Mouse (Mus musculus): ENCODE data around the gene Snai1. TPM values are rescaled to one million over a fixed set of nuclear protein-coding genes. Genes with fewer than 3 reads are reported as not detected.

Snai1 gene
- not detected for polyA plus RNA-seq (2014; fragmentation: Illumina TruSeq; extraction: RNeasy Lipid Tissue Mini Kit (QIAGEN cat#74804))

DNA sequence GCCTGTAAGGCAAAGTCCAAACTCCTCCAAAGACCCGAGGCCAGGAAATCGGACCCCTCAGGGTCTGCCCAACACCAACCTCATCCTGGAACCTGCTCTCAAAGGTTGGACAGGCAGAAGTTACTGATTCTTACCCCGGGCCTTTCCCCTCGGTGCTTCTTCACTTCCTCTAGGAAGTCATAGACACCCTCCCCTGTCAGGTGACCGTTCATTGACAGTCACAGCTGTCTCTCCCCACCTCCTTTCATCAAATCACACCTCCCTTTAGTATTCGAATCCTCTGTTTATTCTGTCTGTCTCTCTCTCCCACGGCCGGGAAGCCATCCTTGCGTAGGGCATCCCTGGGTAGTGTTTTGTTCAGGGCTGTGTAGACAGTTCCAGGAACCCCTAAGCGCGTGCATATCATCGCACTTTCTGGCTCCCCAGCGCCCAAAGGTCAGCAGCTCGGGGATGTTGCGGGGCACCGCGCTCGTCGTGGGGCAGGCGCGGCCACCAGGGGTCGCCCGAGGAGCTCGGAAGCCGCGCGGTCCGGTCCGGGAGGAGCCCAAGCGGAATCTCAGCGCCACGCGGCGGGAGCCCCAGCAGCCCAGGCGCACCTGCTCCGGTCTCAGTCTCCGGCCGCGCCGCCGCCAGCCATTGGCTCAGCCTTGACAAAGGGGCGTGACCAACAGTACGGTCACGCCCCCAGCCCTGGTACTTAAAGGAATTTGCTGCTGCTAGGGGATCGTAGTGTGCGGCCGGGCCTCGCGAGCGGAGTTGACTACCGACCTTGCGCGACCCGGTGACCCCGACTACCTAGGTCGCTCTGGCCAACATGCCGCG lies at the start of gene Snai1:
Gene Snai1, plus strand, starts transcription at position 720 of the 822 bp plus-strand sequence.

DNA sequence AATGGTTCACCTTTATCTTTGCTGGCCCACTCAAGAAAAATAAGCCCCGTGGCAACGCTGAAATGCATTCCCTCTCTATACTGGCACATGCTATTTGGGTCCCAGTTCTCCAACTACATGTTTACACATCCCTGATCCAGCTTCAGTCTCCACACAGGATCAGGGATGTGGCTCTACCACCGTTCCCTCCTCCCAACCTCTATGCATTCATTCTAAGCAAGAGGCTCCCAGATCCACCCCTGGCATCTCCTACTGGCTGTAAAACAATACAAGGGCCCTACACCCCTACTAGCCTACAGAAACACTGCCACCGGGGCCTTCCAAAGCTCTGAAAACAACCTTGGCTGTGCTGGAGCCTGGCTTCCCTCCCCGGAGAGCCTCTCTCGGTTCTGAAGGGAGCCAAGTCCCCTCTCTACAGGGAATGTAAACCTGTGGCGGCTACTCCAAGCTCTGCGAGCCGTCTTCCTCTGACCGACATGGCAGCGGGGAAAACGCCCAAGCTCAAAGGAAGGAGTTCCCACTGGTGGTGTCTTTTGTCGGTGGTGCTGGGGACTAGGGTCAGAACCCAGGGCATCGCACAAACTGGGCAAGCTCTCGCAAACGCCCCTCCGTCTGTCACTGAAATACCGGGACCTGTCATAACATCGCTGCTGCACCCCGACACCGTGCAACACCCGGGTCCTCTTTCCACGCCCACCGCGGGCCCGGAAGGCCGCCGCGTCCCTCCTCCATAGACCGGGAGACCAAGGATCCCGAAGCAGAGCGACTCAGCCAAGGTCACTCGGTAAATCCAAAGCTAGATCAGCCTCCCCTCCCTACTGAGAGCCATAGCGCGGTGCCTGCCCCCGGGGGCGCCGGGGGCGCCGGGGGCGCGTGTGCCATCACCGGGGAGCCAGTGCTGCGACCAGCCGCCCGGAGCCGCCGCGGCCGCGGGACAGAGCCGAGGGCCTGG lies 46.0 kb upstream of the Snai1 start, which contains the start of gene Rnf114:
Gene Rnf114, plus strand, starts transcription at position 889 of the 952 bp plus-strand sequence.

DNA sequence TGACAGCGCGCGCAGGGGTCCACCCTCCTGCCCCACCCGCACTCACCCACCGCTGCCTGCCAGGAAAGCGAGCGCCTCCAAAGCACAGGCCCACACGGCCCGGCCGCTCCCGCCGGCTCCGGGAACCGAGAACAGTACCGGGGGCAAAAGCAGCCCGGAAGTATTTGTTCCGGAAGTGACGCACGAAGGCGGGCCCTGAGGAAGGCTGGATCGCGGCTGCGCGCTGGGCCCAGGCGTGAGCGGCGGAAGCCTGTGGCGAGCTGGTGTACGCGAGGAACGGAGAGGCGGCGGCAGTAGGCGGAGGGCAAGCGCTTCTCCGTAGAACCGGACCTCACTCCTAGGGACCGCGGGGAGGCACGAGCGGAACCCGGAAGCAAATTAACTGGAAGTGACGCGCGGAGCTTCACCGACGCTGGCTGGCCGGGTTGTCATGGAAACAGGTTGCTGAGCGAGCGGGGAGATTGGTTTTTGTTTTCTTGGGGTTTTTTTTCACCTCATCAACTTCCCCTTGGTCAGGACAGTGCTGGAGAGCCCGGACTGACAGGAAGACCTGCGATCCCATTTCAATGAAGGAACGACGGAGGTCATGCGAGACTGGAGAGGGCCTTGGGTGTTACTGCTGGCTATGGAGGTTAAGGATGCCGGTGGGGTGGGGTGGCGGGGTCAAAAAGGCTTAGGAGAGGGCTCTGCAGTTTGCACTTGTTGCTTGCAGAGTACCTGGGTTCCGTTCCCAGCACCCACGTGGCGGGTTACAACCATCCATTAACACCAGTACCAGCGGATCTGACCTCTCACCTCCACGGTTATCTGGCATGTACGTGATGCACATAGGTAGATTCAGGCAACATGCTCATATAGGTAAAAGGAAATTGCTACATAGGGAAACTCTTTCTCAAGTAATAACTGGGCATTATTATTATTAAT lies 45.0 kb upstream of the Snai1 start, which contains the start of gene Spata2:
Gene Spata2, minus strand, starts transcription at position 175 of the 924 bp plus-strand sequence.

Other genes starting within 250 kb of the Snai1 start
- 3.3 TPM for gene B4galt5, start 189.0 kb upstream of the Snai1 start, polyA plus RNA-seq (2014; fragmentation: Illumina TruSeq; extraction: RNeasy Lipid Tissue Mini Kit (QIAGEN cat#74804))
- gene Slc9a8, start 116.5 kb upstream of the Snai1 start, polyA plus RNA-seq (2014; fragmentation: Illumina TruSeq; extraction: RNeasy Lipid Tissue Mini Kit (QIAGEN cat#74804)), result 11.4 TPM
- 22.6 TPM for gene Rnf114, start 45.5 kb upstream of the Snai1 start, polyA plus RNA-seq (2014; fragmentation: Illumina TruSeq; extraction: RNeasy Lipid Tissue Mini Kit (QIAGEN cat#74804))
- 4.8 TPM for gene Spata2, start 45.3 kb upstream of the Snai1 start, polyA plus RNA-seq (2014; fragmentation: Illumina TruSeq; extraction: RNeasy Lipid Tissue Mini Kit (QIAGEN cat#74804))
- gene Ube2v1, start 93.9 kb downstream of the Snai1 start, polyA plus RNA-seq (2014; fragmentation: Illumina TruSeq; extraction: RNeasy Lipid Tissue Mini Kit (QIAGEN cat#74804)), result 66.2 TPM
- gene Gm20431, start 123.3 kb downstream of the Snai1 start, polyA plus RNA-seq (2014; fragmentation: Illumina TruSeq; extraction: RNeasy Lipid Tissue Mini Kit (QIAGEN cat#74804)), result not detected
- gene Cebpb, start 150.7 kb downstream of the Snai1 start, polyA plus RNA-seq (2014; fragmentation: Illumina TruSeq; extraction: RNeasy Lipid Tissue Mini Kit (QIAGEN cat#74804)), result 20.0 TPM
- gene Tmem189, start 151.6 kb downstream of the Snai1 start, polyA plus RNA-seq (2014; fragmentation: Illumina TruSeq; extraction: RNeasy Lipid Tissue Mini Kit (QIAGEN cat#74804)), result 4.0 TPM